Mouse (Mus musculus) liver (tissue): ENCODE measurements around the gene Cers5.
"Not testable (repeated sequence)": the region's sequence is repeated elsewhere in the genome, so short reads cannot be mapped to it uniquely, and the experiment has no call there.

Source experiments
- DNase-seq: peaks from one replicate; pipeline ENCODE4 v3.0.0-alpha.2; 2020; ENCODE audit warnings: mixed read lengths

Gene Cers5

GRCm38 (mm10) chr15:99772881-99772924 lies at the start of gene Cers5:
Gene Cers5, minus strand, starts transcription at chr15:99772885.
- not testable (repeated sequence) for DNase-seq

- DNase-seq, result peak; percentile 39
These were observed 47.1 kb upstream of the Cers5 start for GRCm38 (mm10) chr15:99819621-99820279.

GRCm38 (mm10) chr15:99819109-99819440 lies 46.4 kb upstream of the Cers5 start:
- no peak for DNase-seq

- no peak for DNase-seq
These were observed 45.8 kb upstream of the Cers5 start for GRCm38 (mm10) chr15:99818321-99819108.

GRCm38 (mm10) chr15:99817343-99818235 lies 44.9 kb upstream of the Cers5 start:
- DNase-seq, result no peak

GRCm38 (mm10) chr15:99815999-99816398 lies 43.3 kb upstream of the Cers5 start:
- no peak for DNase-seq

GRCm38 (mm10) chr15:99814554-99815260 lies 42.0 kb upstream of the Cers5 start:
- no peak for DNase-seq

- no peak for DNase-seq
These were observed 41.0 kb upstream of the Cers5 start for GRCm38 (mm10) chr15:99813639-99814038.

- DNase-seq, result no peak
These were observed 39.4 kb upstream of the Cers5 start for GRCm38 (mm10) chr15:99812097-99812496.

GRCm38 (mm10) chr15:99807776-99808735 lies 35.4 kb upstream of the Cers5 start:
- no peak for DNase-seq

GRCm38 (mm10) chr15:99806171-99806570 lies 33.5 kb upstream of the Cers5 start:
- DNase-seq, result no peak

- DNase-seq, result no peak
These were observed 33.0 kb upstream of the Cers5 start for GRCm38 (mm10) chr15:99805673-99806072.

- peak; percentile 53 for DNase-seq
These were observed 30.5 kb upstream of the Cers5 start for GRCm38 (mm10) chr15:99803186-99803644.

GRCm38 (mm10) chr15:99801885-99802572 lies 29.3 kb upstream of the Cers5 start:
- DNase-seq, result no peak

- no peak for DNase-seq
These were observed 27.0 kb upstream of the Cers5 start for GRCm38 (mm10) chr15:99799706-99800105.

GRCm38 (mm10) chr15:99797898-99798297 lies 25.2 kb upstream of the Cers5 start:
- DNase-seq, result no peak

- DNase-seq, result no peak
These were observed 24.1 kb upstream of the Cers5 start for GRCm38 (mm10) chr15:99796735-99797134.

- no peak for DNase-seq
These were observed 23.4 kb upstream of the Cers5 start for GRCm38 (mm10) chr15:99796066-99796465.

GRCm38 (mm10) chr15:99792221-99792815 lies 19.6 kb upstream of the Cers5 start:
- DNase-seq, result no peak

GRCm38 (mm10) chr15:99791003-99791402 lies 18.3 kb upstream of the Cers5 start:
- no peak for DNase-seq

- no peak for DNase-seq
These were observed 17.8 kb upstream of the Cers5 start for GRCm38 (mm10) chr15:99790464-99790863.
